Mouse (Mus musculus) right cerebral cortex, adult 2 months (tissue): ENCODE results near the gene Vmn1r224.

Source experiments
- DNase-seq, 2 experiments: peaks; one replicate each; pipeline ENCODE4 v3.0.0; 2021 to 2022; ENCODE audit warnings: low spot score in 2 of 2

The Vmn1r224 gene

GRCm38 (mm10) chr17:20413846-20414245 lies at the start of gene Vmn1r224:
Vmn1r224 (plus strand) TSS chr17:20414146.
- no peak for DNase-seq

GRCm38 (mm10) chr17:20399105-20399504 lies 14.8 kb upstream of the Vmn1r224 start:
- no peak for DNase-seq

GRCm38 (mm10) chr17:20439263-20439662 lies 25.3 kb downstream of the Vmn1r224 start:
- DNase-seq = no peak

- DNase-seq = no peak
Observed at GRCm38 (mm10) chr17:20473311-20473710, 59.4 kb downstream of the Vmn1r224 start.
